In the genomic region with DNA sequence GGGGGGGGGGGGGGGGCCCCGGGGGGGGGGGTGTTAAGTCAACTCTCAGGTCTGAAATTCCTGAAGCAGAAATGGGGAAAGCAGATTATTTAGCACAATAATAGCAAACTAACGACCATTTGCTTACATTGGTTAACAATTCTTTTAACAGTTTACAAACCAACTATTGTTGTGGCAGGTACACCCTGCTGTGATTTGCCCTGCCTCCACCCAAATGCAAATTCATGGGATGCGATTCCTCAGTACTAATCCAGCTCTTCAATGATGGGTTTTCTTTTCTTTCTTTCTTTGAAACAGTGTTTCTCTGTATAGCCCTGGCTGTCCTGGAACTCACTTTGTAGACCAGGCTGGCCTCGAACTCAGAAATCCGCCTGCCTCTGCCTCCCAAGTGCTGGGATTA, we compare ENCODE assay signal across 17 mouse cellular contexts.
"Had no signal": no experiment of that assay in that cellular context is flagged by ENCODE, and none has a peak within 500 bp of the region (broad histone marks: within the 10 kb centered on the region; RNA-seq: fewer than 3 reads in every experiment).

No protein-coding gene starts in this region.

- H3K4me2 ChIP-seq: neural tube, embryonic 12.5 days; neural tube, embryonic 13.5 days; neural tube, embryonic 15.5 days; stomach, embryonic 15.5 days had no signal

- H3K27me3 ChIP-seq: neural tube, embryonic 12.5 days; neural tube, embryonic 13.5 days; neural tube, embryonic 15.5 days; stomach, embryonic 15.5 days had no signal

- H3K27ac ChIP-seq: neural tube, embryonic 12.5 days; neural tube, embryonic 13.5 days; neural tube, embryonic 15.5 days; stomach, embryonic 15.5 days; stomach, postnatal 0 days had no signal

- H3K36me3 ChIP-seq: neural tube, embryonic 12.5 days; neural tube, embryonic 13.5 days; neural tube, embryonic 15.5 days; stomach, embryonic 15.5 days had no signal

- H3K4me3 ChIP-seq: neural tube, embryonic 12.5 days; neural tube, embryonic 13.5 days; neural tube, embryonic 15.5 days; stomach, embryonic 15.5 days had no signal

- H3K9me3 ChIP-seq: neural tube, embryonic 12.5 days; neural tube, embryonic 13.5 days; neural tube, embryonic 15.5 days; stomach, embryonic 15.5 days had no signal

- DNase-seq: retina, postnatal 1 day; right cerebral cortex, adult 18-20 months; right cerebral cortex, postnatal 14 days; right cerebral cortex, postnatal 25 days; right cerebral cortex, postnatal 4 days; spleen, adult 18-20 months; thymus, adult 18-20 months; thymus, adult 2 months; thymus, postnatal 14 days; thymus, postnatal 25 days; thymus, postnatal 36 days; thymus, postnatal 4 days had no signal

- H3K4me1 ChIP-seq: neural tube, embryonic 12.5 days; neural tube, embryonic 13.5 days; neural tube, embryonic 15.5 days; stomach, embryonic 15.5 days had no signal

- H3K9ac ChIP-seq: neural tube, embryonic 12.5 days; neural tube, embryonic 13.5 days; neural tube, embryonic 15.5 days; stomach, embryonic 15.5 days had no signal
